Mouse (Mus musculus): ENCODE measurements around the gene Ckb.
A peak's percentile ranks its signal among the peaks of the same experiment; 100 is the strongest.

The Ckb gene

DNA sequence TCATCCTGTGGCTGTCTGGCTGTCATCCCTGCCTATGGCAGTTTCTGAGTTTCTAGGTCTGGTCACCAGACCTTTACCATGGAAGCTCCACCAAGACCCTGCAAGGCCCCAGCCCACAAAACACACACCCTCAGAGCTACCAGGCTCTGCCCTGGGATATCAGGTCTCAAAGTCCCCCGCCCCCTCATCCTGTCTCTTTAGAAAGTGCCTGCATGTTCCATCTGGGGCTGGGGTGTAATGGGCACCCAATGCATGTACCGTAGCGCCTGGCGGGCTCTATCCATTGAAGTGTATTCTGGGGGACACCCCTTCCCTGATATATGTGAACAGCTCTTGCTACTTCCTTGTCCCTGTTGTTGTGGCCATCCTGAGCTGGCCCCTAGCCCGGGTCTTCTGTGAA is 20.8 kb upstream of the Ckb start:
- DNase-seq (ENCODE audit: low spot score), result no peak

DNA sequence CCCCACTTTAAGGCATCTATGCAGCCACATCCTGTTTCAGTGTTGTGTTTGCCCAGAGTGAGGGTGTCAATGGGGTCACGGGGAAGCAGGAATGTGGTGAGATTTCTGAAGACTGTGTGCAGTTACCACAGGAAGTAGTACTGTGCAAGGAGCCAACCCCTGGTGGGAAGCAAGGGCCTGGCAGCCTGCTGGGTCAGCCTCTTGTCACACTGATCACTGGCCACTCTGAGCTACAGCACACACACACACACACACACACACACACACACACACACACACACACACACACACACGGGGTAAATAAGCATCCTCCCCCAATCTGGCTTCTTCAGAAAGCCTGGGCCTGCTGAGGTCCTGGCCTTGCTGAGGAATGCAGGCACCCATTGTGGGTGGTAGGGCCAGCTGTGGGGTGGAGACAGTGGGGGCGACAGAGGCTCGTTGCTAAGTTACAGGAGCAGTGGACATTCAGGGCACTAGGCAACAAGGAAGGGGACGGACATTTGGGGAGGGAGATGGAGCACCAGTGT is 19.3 kb upstream of the Ckb start:
- no peak for DNase-seq (ENCODE audit: low spot score)

DNA sequence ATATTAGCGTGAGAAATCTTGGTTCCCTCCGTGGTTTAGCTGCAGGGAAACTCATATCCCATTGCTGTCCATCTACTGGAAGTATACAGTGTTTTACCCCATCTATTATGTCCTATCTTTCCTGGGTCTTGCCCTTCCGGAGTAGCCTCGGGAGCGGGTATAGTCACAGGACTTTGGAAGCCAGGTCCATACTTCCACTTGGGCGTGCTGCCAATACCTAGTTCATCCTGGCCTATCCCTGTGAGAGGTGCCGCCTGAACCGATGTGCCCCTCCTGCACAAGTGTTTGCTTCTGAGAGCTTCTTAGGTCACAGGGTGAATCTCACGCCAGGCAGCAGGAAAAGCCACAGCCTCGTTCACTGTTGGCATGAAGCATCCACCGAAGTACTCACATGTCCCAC is 17.3 kb upstream of the Ckb start:
- no peak for DNase-seq (ENCODE audit: low spot score)

DNA sequence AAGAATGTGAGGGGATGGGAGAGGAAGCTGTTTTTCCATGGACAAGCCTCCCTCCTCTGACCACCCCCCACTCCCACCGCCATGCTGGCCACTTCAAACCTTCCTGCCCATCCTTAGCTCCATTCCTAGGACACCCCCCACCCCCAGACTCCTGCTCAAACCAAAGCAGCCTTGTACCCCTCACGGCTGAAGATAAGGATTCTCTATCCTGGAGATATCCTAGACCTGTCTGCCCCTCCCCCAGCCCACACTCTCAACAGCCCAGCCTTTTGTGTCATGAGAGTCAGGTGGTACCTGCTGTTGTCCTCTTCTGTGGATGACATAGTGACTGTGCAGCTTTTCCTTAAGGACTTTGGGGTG is 15.9 kb upstream of the Ckb start:
- no peak for DNase-seq (ENCODE audit: low spot score)

DNA sequence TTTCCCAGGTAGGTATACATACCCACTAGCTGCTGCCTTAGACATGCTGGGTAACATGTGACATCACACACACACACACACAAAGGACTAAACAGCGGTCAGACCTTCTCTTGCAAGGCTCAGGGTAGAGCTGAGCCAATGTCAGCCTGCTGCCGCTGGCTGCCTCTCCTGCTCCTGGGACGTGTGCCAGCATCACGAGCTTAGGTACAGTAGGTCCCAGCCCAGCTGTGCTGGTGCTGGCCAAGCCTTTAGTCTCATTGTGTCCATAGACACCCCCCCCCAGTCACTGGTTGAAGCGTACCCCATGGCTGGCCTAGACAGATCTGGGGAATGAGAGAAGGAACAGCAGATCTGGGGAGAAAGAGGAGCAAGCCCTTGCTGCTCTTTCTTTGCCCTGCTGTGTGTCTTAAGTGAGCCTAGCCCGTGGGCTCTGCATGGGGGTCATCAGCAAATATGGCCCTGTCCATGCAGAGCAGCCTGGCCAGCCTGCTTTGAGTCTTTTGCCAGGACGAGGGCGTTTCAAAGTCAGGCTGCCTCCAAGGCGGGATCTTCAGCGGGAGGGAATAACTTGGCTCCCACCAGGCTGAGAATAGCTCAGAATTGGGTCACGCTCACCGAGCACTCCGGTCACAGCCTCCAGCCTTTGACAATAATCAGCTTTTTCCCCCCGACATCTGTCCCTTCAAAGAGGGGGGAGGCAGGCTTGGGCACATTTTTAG is 15.4 kb upstream of the Ckb start:
- DNase-seq (ENCODE audit: low spot score), result peak; percentile 79

DNA sequence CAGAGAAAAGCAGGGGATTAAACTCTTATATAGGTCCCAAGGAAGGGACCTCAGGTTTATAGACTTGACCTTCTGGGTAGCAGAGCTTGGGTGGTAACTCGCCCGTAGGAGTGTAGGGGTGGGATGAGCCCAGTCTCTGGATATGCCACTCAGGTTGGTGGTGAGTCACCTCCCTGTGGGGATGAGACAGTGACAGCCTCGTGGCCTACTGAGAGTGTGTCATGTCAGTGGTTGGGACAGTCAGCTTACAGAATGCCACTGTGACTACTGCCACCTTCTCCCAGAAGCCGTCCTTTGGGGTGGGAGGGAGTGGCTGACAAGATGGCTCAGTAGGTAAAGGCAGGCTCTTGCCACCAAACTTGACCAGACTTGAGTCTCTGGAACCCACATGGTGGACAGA is 14.3 kb upstream of the Ckb start:
- DNase-seq (ENCODE audit: low spot score), result no peak

DNA sequence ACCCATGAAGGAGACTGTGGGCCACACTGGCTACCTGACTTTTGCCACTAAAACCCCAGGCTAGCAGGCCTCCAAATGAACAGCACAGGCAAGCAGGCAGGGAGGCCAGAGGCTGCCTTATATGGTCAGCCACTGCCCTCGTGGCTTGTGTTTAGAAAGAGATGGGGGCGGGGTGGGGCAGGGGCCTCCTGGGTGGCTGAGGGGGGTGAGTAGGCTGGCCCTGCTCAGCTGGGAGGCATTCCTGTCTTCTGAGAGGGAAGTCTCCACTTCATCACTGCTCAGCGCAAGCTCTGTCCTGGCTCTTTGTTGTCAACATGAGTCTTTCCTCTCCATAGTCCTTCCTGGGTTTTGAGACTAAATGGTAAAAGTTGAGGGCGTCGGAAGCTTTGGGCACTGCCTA is 10.7 kb upstream of the Ckb start:
- no peak for DNase-seq (ENCODE audit: low spot score)

DNA sequence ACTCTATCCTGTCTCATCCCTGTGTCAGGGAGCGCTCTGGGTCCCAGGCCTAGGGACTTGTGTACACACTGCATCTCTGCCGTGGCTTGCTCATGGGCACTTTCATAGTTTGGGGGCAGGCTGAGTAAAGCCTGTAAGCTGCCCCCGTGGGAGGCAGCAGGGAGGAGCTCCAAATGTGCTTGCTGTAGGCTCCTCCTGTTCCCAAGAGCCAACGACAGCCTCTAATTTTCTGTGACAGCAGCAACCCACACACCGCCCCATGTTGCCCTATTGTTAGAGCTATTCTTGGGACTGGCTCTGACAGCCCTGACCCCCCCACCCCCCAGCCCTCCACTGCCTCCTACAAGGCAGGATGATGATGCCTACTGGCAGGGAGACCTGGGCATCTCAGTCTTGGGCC is 9.9 kb upstream of the Ckb start:
- DNase-seq (ENCODE audit: low spot score), result no peak

DNA sequence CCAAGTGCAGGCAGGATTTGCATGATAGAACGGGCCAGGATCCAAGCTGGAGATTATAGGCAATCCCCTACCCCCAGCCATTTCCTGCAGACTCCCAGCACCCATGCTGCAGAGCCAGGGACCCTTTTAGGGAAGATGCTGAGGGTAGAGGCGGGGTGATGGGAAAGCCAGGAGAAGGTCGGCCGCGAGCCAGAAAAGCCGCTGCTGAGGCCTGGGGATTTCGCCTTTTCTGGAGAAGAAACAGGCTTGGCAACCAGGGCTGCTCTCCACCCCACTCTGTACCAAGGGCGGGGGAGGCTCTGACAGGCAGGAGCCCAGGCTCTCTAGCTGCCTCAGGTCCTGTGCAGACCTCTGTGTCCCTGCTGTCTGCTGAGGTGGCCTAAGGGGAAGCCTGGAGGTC is 9.2 kb upstream of the Ckb start:
- DNase-seq (ENCODE audit: low spot score), result no peak

DNA sequence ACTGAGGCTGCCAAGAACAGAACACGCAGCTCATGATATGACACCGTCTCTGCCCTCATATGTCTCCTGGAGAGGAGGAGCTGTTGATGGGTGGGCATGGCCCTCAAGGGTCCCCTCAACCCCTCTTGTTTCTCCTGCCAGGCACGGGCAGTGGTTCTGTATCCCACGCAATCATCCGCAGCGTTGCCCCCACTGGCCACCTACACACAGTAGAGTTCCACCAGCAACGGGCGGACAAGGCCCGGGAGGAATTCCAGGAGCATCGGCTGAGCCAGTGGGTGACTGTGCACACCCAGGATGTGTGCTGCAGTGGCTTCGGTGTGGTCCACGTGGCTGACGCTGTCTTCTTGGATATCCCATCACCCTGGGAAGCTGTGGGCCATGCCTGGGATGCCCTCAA is 8.5 kb upstream of the Ckb start:
- no peak for DNase-seq (ENCODE audit: low spot score)

DNA sequence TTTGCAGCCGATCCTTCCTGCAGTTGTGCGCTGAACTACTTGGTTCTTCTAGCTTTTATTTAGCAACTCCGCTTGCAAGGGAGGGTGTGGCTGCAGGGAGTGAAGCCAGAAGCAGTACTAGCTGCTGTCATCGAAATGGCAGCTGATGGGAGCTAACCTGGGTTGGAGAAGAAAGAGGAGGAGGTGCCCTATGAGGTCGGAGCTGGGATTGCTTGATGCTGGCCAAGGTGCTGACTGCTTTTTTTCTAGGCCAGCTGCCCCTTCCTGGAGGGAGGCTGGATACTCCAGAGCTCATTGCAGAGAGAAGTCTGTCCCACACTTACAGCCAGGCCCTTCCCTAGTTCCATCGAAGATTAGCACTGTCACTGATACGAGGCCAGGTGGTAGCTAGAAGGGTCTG is 6.9 kb upstream of the Ckb start:
- DNase-seq (ENCODE audit: low spot score), result no peak

DNA sequence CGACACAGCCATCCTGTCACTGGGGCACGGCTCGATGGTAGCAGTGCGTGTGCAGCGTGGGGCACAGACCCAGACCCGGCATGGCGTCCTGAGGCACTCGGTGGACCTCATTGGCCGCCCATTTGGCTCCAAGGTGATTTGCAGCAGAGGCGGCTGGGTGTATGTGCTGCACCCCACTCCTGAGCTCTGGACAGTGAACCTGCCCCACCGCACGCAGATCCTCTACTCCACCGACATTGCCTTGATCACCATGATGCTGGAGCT is 6.5 kb upstream of the Ckb start:
- no peak for DNase-seq (ENCODE audit: low spot score)

DNA sequence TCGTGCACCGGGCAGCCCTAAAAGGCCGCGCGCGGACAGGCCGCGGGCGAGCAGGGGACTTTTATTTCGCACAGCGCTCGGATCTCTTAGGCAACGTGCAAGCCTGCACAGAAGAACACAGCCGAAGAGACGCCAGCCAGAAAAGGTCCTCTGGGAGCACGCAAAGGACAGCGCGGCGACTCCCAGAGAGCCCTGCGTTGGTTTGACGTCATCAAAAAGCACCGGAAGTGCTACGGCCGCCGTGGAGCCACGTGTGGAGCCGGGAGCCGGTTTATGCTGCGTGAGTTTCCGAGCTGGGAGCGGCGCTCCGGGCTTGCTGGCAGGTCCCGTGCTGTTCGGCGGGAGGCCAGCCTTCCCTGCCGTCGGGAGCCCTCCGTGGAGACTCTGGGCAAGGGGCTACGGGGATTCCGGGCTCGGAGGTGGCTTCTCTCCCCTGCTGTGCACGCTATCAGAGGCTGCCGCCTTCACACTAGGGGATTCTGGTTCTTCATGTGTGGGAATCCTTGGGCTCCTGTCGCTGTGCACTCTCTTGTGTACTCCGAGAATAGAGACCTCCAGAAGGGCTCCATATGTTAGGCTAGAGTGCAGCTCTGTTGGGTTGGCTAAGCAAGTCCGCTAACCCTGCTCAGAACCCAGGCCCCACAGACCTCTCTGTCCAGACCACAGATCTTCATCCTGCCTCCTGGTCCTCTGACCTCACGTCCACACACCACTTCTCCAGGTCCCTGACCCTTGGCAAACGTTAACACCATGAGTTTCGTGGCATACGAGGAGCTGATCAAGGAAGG is 5.9 kb upstream of the Ckb start, which contains the start of gene Trmt61a:
Gene Trmt61a (plus strand): TSS at position 224 of the 788 bp plus-strand sequence.
- DNase-seq (ENCODE audit: low spot score), result peak; percentile 92

DNA sequence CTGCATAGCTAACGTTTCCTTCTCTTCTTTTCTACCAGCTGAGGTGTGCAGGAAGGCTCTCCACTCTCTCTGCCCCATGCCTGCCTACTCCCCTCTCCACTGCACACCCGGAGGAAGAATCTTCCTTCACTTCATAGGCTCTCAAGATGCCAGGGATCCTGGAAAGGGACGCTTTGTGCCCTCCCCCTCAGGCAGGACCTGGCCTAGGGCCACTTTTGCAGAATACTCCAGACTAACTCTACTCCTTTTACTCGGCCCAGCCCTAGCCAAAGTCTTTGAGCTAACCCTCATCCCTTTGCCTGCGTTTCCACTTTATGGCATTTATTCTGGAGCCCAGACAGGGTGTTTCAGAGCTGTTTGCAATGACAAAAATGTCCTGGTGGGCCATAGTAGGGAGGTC is 5.3 kb upstream of the Ckb start:
- DNase-seq (ENCODE audit: low spot score), result no peak

DNA sequence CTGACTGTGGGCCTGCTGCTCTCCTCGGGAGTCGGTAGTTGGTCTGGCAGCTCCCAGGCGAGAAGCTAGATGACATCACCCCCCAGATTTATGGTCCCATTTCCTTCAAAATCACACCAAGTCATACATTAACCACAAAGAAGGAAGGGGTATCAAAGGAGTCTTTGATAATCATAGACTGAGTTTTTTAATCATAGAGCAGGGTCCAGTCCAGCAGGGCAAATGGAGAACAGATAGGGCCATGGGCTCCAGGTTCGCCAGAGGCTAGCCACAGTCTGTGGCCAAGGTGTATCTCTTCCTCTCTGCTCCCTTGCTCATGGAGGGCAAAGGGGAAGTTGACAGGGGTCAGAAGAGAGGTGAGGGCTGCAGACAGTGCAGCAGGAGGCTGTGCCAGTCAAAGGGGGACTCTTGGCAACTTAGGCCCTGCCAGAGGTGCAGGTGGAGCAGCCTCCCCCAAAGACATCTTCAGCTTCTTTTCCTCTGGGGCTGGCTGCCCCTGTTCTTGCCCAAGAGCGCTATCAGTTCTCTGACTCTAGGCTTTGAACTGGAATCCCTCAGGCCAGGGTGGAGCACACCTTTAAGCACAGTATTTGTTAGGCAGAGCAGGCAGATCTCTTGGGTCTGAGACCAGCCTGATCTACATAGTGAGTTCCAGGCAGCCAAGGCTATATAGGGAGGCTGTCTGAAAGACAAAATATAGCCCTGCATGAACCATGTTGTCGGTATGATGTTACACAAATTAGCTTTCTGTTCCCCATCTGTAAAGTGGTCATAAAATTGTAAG is 3.9 kb upstream of the Ckb start:
- DNase-seq (ENCODE audit: low spot score), result no peak

DNA sequence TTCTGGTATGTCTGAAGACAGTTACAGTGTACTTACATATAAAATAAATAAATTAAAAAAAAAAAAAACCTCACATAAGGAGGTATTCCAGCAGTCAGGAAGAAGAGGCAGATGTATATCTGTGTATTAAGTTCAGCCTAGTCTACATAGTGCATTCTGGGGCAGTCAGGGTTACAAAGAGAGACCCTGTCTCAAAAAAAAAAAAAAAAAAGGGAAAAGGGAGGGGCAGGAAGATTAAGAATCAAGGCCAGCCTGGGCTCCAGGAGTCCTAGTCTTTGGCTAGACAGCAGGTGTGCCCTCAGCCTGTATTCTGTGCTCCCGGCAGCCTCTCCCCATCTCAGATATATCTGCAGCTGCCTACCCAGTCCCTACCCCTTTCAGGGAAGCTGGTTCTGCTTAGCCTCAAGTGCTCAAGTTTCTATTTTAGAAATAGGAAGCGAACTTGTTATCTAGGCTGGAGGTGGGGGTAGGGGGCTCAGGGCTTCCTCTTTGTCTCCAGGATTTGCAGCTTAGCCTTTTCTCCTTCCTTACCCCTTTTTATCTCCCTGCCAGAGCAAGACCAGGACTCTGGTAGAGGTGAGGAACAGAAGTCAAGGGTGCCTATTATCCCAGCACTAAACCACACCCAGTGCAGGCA is 2.8 kb upstream of the Ckb start:
- no peak for DNase-seq (ENCODE audit: low spot score)

DNA sequence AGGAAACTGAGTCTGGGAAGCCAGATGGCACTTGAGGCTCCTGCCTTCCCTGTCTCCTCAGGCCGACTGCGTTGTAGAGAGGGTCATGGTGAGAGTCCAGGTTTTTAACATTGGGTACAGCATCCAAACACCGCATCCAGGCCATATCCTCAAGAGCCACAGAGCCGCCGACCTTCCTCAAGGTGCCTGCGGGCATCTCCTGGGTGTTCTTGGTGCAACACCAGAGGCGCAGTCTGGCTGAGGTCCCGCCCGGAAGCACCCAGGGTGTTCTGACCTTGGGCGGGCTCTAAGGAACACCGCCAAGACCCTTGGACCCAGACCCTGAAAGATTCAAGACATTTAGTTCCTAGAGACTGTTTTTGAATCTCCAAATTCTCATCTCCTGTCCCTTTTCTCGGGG is 443 bp upstream of the Ckb start:
- no peak for DNase-seq (ENCODE audit: low spot score)

DNA sequence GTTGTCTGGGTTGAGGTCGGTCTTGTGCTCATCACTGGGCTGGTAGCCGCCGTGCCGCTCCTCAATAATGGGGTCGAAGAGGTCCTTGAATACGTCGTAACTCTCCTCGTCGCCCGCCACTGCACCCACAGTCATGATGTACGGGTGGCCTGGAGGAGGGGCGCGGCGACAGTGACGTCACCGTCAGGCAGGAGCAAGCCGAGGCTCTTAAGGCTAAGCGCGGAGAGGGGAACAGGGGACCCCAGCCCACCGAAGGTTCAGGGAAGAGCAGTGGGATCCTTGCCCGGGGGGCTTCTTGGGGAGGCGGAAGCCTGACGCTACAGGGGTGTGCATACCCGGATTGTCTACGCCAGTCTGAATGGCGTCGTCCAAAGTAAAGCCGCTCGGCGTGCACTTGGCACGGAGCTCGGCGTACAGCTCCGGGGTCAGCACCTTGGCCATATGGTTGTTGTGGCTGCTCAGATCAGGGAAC is 671 bp downstream of the Ckb start:
- peak; percentile 84 for DNase-seq (ENCODE audit: low spot score)

DNA sequence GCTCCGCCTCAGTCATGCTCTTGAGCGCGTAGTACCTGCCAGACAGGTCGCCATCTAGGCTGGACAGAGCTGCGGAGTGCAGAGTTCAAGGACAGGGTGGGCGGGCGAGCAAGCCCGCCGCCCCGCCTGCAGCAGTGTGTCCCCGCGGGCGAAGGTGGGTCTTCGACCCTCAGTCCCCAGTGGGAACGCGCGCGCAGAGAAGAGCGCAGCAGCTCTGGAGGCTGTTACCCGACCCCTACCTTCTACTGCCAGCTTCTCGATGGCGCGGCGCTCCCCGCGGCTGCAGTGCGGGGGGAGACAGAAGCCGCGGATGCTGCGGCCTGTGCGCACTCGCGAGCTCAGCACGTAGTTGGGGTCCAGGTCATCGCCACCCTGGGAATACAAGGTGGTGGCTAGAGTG is 1.2 kb downstream of the Ckb start:
- DNase-seq (ENCODE audit: low spot score), result no peak

DNA sequence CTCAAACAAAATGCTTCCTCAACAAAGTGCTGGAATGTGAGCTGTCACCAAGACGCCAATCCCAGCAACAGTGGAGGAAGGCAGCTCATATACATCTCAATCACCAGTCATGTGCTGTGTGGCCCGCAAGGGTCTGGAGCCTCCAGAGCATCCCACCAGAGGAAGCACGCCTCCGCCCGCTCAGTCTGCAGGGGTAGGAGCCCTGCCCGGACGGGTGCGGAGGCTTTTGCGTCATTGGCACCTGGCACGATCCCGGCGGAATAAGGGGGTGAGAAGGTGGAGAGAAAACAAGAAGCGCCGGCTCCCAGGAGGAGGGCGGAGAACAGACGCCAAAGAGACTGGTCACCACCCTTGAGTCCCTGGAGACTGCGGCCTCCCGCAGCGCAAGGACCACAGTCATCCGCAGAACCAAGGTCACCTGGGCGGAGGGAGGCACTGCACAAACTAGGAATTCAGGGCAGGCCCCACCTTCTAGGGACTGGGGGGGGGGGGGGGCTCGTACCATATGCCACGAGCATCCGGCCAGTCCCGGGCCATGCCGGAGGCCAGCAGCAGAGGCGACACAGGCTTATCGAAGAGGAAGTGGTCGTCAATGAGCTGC is 1.7 kb downstream of the Ckb start:
- no peak for DNase-seq (ENCODE audit: low spot score)

DNA sequence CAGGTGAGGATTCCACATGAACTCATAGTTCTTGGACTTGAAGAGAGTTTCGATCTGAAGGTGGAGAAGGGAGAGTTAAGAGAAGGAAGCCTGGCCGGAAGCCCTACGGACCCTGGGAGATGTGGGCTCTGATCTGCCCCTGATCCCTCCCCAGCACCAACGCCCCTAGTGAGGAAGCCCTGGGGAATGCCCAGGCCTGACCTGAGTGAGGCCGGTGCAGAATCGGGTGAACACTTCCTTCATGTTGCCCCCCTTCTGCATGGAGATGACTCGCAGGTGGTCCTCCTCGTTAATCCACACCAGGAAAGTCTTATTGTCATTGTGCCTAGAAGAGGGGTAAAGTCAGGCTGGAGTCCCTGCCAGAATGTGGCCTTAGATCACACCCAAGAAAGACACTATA is 2.2 kb downstream of the Ckb start:
- DNase-seq (ENCODE audit: low spot score), result no peak
